Mouse (Mus musculus): ENCODE data around the gene Rtl5. TPM values are rescaled to one million over a fixed set of nuclear protein-coding genes. Genes with fewer than 3 reads are reported as not detected.
A peak's percentile ranks its signal among the peaks of the same experiment; 100 is the strongest.

Gene Rtl5
- polyA plus RNA-seq, 1 experiment from 2014 or later = 10.4 TPM

DNA sequence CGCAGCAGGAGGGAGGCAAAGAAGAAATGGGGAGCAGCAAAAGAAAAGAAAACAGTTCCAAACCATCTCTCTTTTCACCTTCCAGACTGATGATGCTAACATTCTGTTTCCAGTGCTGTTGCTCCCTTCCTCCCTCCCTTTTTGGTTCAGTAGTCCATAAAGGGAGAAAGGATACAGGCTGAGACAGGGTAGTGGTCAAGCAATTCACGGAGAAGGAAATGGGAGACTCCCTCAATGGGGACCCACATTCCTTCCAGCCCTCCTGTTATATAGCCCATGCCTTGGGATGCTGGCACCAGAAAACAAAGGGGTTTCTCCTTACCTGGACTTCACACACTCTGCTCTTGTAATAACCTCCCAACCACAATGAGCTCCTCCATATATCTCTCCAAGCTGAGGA is 413 bp upstream of the Rtl5 start:
- Histone ChIP-seq H3K9ac (replicated peaks; ENCODE audit: low read depth, low read length) (peak overlapping the region; percentile 72), H3K4me3 (replicated peaks; ENCODE audit: low read length) (peak overlapping the region; percentile 62), H3K9me3 (ENCODE audit: control insufficient read depth, low read length) (no peaks in the 10 kb centered on the region), H3K27ac (ENCODE audit: low read length) (peak overlapping the region; percentile 68), H3K27me3 (replicated peaks; ENCODE audit: control insufficient read depth, insufficient read depth, low read length) (no peaks in the 10 kb centered on the region), H3K4me2 (ENCODE audit: low read length) (peak overlapping the region; percentile 61), H3K4me1 (replicated peaks; ENCODE audit: control insufficient read depth, insufficient read depth, low read length) (peaks cover 14% of the 10 kb centered on the region), H3K36me3 (ENCODE audit: control insufficient read depth, insufficient read depth) (no peaks in the 10 kb centered on the region)
- peak; percentile 24 for ATAC-seq
- WGBS = 17% methylated on average over 2 of the region's 2 CpGs

DNA sequence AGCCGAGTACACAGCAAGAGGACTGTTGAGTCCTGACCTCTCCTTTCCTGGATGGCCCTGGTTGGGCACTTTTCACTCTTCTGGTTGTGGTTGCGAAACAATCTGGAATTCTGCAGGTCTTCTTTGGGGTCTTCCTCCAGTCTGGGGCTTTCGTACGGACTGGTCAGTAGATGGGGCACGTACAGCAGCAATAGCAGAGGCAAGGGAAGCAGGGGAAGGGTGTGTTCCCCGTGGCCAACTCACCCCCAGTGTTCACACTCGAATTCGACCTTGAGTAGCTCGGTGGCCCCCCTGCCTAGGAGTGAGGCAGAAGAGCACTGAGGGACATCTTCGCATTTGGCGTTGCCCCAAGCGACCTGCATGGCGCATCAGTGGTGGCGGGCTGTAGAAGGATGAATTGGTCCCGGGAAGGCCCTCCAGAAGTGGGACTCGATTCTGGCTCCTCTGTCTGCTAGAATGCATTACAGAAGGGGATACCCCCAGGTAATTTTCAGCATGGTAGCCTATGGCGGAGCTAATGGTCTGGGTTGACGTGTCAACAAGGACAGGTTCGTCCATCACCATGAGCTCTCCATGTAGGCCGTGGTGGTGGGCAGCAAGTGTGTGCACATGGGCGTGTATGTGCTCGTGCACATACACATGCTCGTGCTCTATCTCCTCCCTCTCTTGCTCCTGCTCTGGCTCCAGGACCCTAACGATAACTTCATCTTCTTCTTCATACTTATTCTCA is 2.1 kb downstream of the Rtl5 start:
- Histone ChIP-seq H3K27ac (ENCODE audit: low read length) (no peak overlapping the region), H3K4me3 (replicated peaks; ENCODE audit: low read length) (no peak overlapping the region), H3K4me1 (replicated peaks; ENCODE audit: control insufficient read depth, insufficient read depth, low read length) (peaks cover 17% of the 10 kb centered on the region), H3K4me2 (ENCODE audit: low read length) (no peak overlapping the region), H3K9me3 (ENCODE audit: control insufficient read depth, low read length) (no peaks in the 10 kb centered on the region), H3K36me3 (ENCODE audit: control insufficient read depth, insufficient read depth) (no peaks in the 10 kb centered on the region), H3K9ac (replicated peaks; ENCODE audit: low read depth, low read length) (no peak overlapping the region), H3K27me3 (replicated peaks; ENCODE audit: control insufficient read depth, insufficient read depth, low read length) (no peaks in the 10 kb centered on the region)
- 94% methylated on average over 24 of the region's 24 CpGs for WGBS
- no peak for ATAC-seq

DNA sequence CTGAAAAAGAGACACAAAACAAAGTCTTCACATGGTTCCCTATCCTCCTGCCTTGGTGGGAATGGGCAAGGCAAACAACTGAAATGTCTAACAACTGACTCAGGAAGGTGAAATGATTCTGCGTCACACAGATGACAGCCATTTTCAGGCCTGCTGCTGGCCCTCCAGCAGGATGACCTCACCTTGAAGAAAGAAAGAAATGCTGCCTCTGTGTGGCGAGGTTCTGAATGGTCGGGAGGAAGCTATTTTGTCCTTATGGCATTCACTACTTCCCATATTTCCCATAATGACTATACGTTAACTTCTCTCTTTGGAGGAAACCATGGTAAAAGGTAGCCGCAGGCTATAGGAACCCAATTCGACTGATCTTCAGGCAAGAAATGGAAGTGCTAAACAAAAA is 4.0 kb downstream of the Rtl5 start:
- Histone ChIP-seq H3K36me3 (ENCODE audit: control insufficient read depth, insufficient read depth) (no peaks in the 10 kb centered on the region), H3K9ac (replicated peaks; ENCODE audit: low read depth, low read length) (no peak overlapping the region)

DNA sequence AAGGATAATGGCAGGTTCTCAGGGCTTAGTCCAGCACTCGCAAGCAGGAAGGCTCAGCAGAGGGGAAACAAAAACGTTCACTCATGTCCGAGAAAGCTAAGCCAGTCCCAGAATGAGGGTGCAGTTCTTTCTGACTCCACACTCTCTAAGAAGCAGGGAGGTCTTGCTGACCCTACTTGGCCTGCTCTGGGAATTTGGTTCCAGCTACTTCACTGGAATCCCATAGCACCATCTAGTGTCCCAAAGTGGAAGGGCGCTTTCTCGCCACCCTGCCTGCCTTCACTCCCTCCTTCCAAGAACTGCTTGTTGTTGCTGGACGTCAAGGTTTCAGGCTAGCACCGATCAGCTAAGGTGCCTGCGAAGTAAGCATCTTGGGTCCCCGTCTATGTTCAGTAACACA is 5.0 kb downstream of the Rtl5 start:
- ATAC-seq = peak; percentile 25
- no peak overlapping the region for H3K27ac ChIP-seq (ENCODE audit: low read length)
- H3K27me3 ChIP-seq (replicated peaks; ENCODE audit: control insufficient read depth, insufficient read depth, low read length) = no peaks in the 10 kb centered on the region
- no peak overlapping the region for H3K4me3 ChIP-seq (replicated peaks; ENCODE audit: low read length)
- H3K36me3 ChIP-seq (ENCODE audit: control insufficient read depth, insufficient read depth) = no peaks in the 10 kb centered on the region
- 16% methylated on average over 9 of the region's 9 CpGs for WGBS
- no peaks in the 10 kb centered on the region for H3K9me3 ChIP-seq (ENCODE audit: control insufficient read depth, low read length)
- H3K4me1 ChIP-seq (replicated peaks; ENCODE audit: control insufficient read depth, insufficient read depth, low read length) = peaks cover 14% of the 10 kb centered on the region
- no peak overlapping the region for H3K9ac ChIP-seq (replicated peaks; ENCODE audit: low read depth, low read length)
- no peak overlapping the region for H3K4me2 ChIP-seq (ENCODE audit: low read length)

More for the DNA sequence above, 4.0 kb downstream of the Rtl5 start:
- no peak for ATAC-seq
- H3K27me3 ChIP-seq (replicated peaks; ENCODE audit: control insufficient read depth, insufficient read depth, low read length) = no peaks in the 10 kb centered on the region
- peaks cover 17% of the 10 kb centered on the region for H3K4me1 ChIP-seq (replicated peaks; ENCODE audit: control insufficient read depth, insufficient read depth, low read length)
- 70% methylated on average over 6 of the region's 6 CpGs for WGBS
- no peak overlapping the region for H3K4me2 ChIP-seq (ENCODE audit: low read length)
- no peaks in the 10 kb centered on the region for H3K9me3 ChIP-seq (ENCODE audit: control insufficient read depth, low read length)
- no peak overlapping the region for H3K27ac ChIP-seq (ENCODE audit: low read length)
- no peak overlapping the region for H3K4me3 ChIP-seq (replicated peaks; ENCODE audit: low read length)

DNA sequence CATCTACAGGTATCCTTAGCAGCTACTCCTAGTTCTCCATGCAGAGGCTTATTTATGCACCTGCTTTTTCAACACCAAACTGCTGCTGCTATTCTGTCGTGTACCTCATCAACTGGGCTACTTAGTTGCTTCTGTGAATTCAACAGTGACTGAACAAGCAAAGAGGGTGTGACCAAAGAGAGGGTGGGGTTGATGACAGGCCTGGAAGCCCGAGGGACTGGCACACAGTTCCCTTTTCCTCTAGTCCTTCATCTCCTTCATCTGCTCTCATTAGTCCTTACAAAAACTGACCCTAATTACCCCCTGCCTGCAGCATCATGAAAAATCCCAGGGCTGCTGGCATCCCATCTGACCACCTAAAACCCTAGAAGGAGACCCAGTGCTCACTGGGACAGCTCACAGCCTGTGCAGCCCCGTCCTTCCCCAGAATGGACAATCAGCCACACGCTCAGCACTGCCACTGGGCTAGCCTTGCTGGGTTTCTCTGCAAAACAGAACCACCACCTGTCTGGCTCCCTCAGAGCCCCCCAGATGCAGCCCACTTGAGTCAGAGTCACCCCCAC is 5.8 kb downstream of the Rtl5 start:
- Histone ChIP-seq H3K4me1 (replicated peaks; ENCODE audit: control insufficient read depth, insufficient read depth, low read length) (peaks cover 14% of the 10 kb centered on the region), H3K36me3 (ENCODE audit: control insufficient read depth, insufficient read depth) (no peaks in the 10 kb centered on the region), H3K4me3 (replicated peaks; ENCODE audit: low read length) (no peak overlapping the region), H3K27me3 (replicated peaks; ENCODE audit: control insufficient read depth, insufficient read depth, low read length) (no peaks in the 10 kb centered on the region), H3K9me3 (ENCODE audit: control insufficient read depth, low read length) (no peaks in the 10 kb centered on the region), H3K9ac (replicated peaks; ENCODE audit: low read depth, low read length) (no peak overlapping the region), H3K27ac (ENCODE audit: low read length) (no peak overlapping the region), H3K4me2 (ENCODE audit: low read length) (no peak overlapping the region)
- WGBS = 30% methylated on average over 4 of the region's 4 CpGs
- no peak for ATAC-seq

DNA sequence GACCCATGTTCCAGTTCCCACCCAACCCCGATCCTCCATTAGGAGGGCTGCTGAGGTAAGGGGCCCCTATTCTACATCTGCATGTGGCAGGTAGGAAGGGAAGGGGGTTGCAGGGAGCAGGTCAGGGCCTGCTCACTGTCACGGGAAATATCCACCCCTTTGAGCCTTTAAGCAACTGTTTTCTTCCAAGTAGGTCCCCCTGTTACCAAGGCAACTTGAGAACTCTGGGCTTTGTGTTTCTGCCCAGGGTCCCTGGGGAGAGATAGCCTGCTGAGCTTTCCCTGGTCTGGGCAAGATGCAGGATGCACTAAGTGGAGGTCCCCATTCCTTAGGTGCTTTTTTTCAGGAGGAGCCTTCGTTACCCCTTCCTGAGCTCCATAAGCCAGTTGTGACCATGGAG is 7.0 kb downstream of the Rtl5 start:
- no peak for ATAC-seq
- Histone ChIP-seq H3K9me3 (ENCODE audit: control insufficient read depth, low read length) (no peaks in the 10 kb centered on the region), H3K9ac (replicated peaks; ENCODE audit: low read depth, low read length) (no peak overlapping the region), H3K4me1 (replicated peaks; ENCODE audit: control insufficient read depth, insufficient read depth, low read length) (peaks cover 7% of the 10 kb centered on the region; the same call in 1 of the 2 replicates), H3K27me3 (replicated peaks; ENCODE audit: control insufficient read depth, insufficient read depth, low read length) (no peaks in the 10 kb centered on the region), H3K36me3 (ENCODE audit: control insufficient read depth, insufficient read depth) (no peaks in the 10 kb centered on the region), H3K4me3 (replicated peaks; ENCODE audit: low read length) (no peak overlapping the region), H3K27ac (ENCODE audit: low read length) (no peak overlapping the region), H3K4me2 (ENCODE audit: low read length) (no peak overlapping the region)
- WGBS = 35% methylated on average over 3 of the region's 3 CpGs

DNA sequence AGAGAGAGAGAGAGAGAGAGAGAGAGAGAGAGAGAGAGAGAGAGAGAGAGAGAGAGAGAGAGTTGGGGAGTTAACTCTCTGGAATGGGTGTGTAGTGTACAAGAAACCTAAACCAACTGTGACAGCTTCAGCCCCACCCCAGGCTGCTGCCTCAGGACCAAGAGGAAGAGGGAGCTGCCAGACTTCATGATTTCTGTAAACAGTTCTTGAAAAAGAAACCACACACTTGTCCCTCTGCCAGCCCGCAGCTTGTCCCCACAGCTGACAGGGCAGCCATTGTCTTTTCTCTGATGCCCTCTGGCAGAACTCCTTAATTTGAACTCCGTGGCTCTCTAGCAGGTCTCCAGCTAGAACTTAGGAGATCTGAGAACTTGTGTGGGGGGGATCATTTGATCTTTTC is 10.2 kb downstream of the Rtl5 start:
- H3K27ac ChIP-seq (ENCODE audit: low read length) = no peak overlapping the region
- H3K9ac ChIP-seq (replicated peaks; ENCODE audit: low read depth, low read length) = no peak overlapping the region
- H3K4me2 ChIP-seq (ENCODE audit: low read length) = no peak overlapping the region
- H3K4me1 ChIP-seq (replicated peaks; ENCODE audit: control insufficient read depth, insufficient read depth, low read length) = 0 out of 2 replicates have a peak, but pooled peaks cover under 1% of the 10 kb centered on the region
- H3K4me3 ChIP-seq (replicated peaks; ENCODE audit: low read length) = no peak overlapping the region
- peak; percentile 36; the same call in 1 of the 2 replicates for ATAC-seq
- no peaks in the 10 kb centered on the region for H3K9me3 ChIP-seq (ENCODE audit: control insufficient read depth, low read length)
- 22% methylated on average over 2 of the region's 2 CpGs for WGBS
- no peaks in the 10 kb centered on the region for H3K36me3 ChIP-seq (ENCODE audit: control insufficient read depth, insufficient read depth)
- H3K27me3 ChIP-seq (replicated peaks; ENCODE audit: control insufficient read depth, insufficient read depth, low read length) = no peaks in the 10 kb centered on the region

DNA sequence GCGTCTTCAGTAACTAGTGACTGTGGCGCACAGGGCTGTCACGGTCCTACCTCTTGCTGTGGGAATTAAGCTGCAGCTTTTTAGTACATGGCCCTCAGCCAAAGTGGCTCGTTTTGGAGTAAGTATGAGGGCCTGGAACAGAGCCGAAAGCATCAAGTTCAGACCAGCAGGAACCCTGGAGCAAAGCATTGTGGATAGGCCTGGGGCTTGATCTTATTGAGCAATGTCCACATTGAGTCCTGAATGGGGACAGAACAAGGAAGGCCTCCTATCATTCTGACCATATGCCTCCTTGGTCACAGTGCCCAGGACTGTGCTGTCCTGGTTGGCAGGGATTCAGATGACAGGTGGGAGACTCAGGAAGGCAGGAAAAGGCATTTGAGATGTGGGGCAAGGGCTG is 10.9 kb downstream of the Rtl5 start:
- 40% methylated on average over 5 of the region's 5 CpGs for WGBS

DNA sequence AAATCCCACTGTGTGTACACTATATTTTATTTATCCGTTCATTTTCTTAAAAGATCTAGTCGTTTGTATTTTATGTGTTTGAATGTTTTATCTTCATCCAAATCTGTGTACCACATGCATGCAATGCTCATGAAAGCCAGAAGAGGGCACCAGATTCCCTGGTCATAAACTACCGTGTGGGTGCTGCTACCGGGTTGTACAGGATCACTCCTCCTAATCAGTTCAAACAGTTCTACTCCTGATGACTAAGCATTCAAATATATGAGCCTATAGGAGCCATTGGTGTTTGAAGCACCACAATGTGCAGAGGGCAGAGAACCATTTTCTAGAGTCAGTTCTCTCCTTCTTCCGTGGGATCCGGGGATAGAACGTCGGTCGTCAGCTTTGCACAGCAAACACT is 11.7 kb downstream of the Rtl5 start:
- no peaks in the 10 kb centered on the region for H3K4me1 ChIP-seq (replicated peaks; ENCODE audit: control insufficient read depth, insufficient read depth, low read length)
- no peak overlapping the region for H3K4me2 ChIP-seq (ENCODE audit: low read length)
- no peak overlapping the region for H3K9ac ChIP-seq (replicated peaks; ENCODE audit: low read depth, low read length)
- no peaks in the 10 kb centered on the region for H3K36me3 ChIP-seq (ENCODE audit: control insufficient read depth, insufficient read depth)
- ATAC-seq = no peak
- H3K27me3 ChIP-seq (replicated peaks; ENCODE audit: control insufficient read depth, insufficient read depth, low read length) = no peaks in the 10 kb centered on the region
- H3K9me3 ChIP-seq (ENCODE audit: control insufficient read depth, low read length) = no peaks in the 10 kb centered on the region
- 63% methylated on average over 9 of the region's 9 CpGs for WGBS
- no peak overlapping the region for H3K27ac ChIP-seq (ENCODE audit: low read length)
- no peak overlapping the region for H3K4me3 ChIP-seq (replicated peaks; ENCODE audit: low read length)

More for the DNA sequence above, 10.9 kb downstream of the Rtl5 start:
- Histone ChIP-seq H3K27me3 (replicated peaks; ENCODE audit: control insufficient read depth, insufficient read depth, low read length) (no peaks in the 10 kb centered on the region), H3K4me2 (ENCODE audit: low read length) (no peak overlapping the region), H3K9ac (replicated peaks; ENCODE audit: low read depth, low read length) (no peak overlapping the region), H3K9me3 (ENCODE audit: control insufficient read depth, low read length) (no peaks in the 10 kb centered on the region), H3K36me3 (ENCODE audit: control insufficient read depth, insufficient read depth) (no peaks in the 10 kb centered on the region), H3K4me1 (replicated peaks; ENCODE audit: control insufficient read depth, insufficient read depth, low read length) (no peaks in the 10 kb centered on the region), H3K27ac (ENCODE audit: low read length) (no peak overlapping the region), H3K4me3 (replicated peaks; ENCODE audit: low read length) (no peak overlapping the region)
- no peak for ATAC-seq
